Mouse (Mus musculus) neural tube, embryonic 12.5 days (tissue): ENCODE results near the gene Ccdc42. TPM values are rescaled to one million over a fixed set of nuclear protein-coding genes. Genes with fewer than 3 reads are reported as not detected.

Experiments
- ATAC-seq: fragments of 200-750 bp; cut with Nextera tagmentation; 2 replicates; pipeline ENCODE4 v1.8.0; 2017; ENCODE audit warnings: low read depth, mild to moderate bottlenecking, moderate TSS enrichment, moderate library complexity; ENCODE audit not compliant: low FRiP score
- H3K27ac ChIP-seq: fragments of 300-500 bp; sonication (generic); 2 replicates; pipeline ENCODE4 v1.5.1; 2016
- H3K27me3 ChIP-seq: fragments of 300-500 bp; sonication (generic); replicated peaks from 2 replicates; pipeline ENCODE4 v1.6.1; 2016; ENCODE audit warnings: mild to moderate bottlenecking
- H3K36me3 ChIP-seq: fragments of 300-500 bp; sonication (generic); 2 replicates; pipeline ENCODE4 v1.6.1; 2016; ENCODE audit warnings: mild to moderate bottlenecking
- H3K4me1 ChIP-seq: fragments of 300-500 bp; sonication (generic); 2 replicates; pipeline ENCODE4 v1.6.1; 2016
- H3K4me2 ChIP-seq: fragments of 300-500 bp; sonication (generic); replicated peaks from 2 replicates; pipeline ENCODE4 v1.6.1; 2016; ENCODE audit warnings: mild to moderate bottlenecking
- H3K4me3 ChIP-seq: fragments of 300-500 bp; sonication (generic); 2 replicates; pipeline ENCODE4 v1.5.1; 2016
- H3K9ac ChIP-seq: fragments of 300-500 bp; sonication (generic); 2 replicates; pipeline ENCODE4 v1.6.1; 2016; ENCODE audit warnings: mild to moderate bottlenecking
- H3K9me3 ChIP-seq: fragments of 300-500 bp; sonication (generic); 2 replicates; pipeline ENCODE4 v1.6.1; 2016; ENCODE audit warnings: mild to moderate bottlenecking
- WGBS: fragments of 180-500 bp; shearing (Covaris S2); methylation state at CpG from one replicate; pipeline ENCODE4 v1.1.7; 2016; 5-methylcytosine and 5-hydroxymethylcytosine counted together
- polyA plus RNA-seq: library from polyadenylated mRNA; unstranded; fragments of >200 nt; fragmentation: Nextera tagmentation; extraction: Ambion mirVana; gene quantifications from 2 replicates; pipeline ENCODE4 v1.2.1, GENCODE M21; 2016

Ccdc42 gene
- polyA plus RNA-seq, result 0.79 TPM in 1 of 2 replicates, not detected in the other

- Histone ChIP-seq H3K9ac (no peak within 1 kb of the TSS), H3K4me1 (no peaks in the 10 kb centered on the region), H3K36me3 (no peaks in the 10 kb centered on the region), H3K27ac (no peak within 1 kb of the TSS), H3K4me2 (no peak within 1 kb of the TSS), H3K4me3 (no peak within 1 kb of the TSS), H3K9me3 (no peaks in the 10 kb centered on the region), H3K27me3 (no peaks in the 10 kb centered on the region)
- ATAC-seq, result no peak
- WGBS, result 69% methylated on average over 5 of the region's 5 CpGs
These were observed at the start of gene Ccdc42 for GRCm38 (mm10) chr11:68586721-68587120. Ccdc42 (plus strand) TSS chr11:68587021.

GRCm38 (mm10) chr11:68539621-68540020 lies 47.2 kb upstream of the Ccdc42 start:
- WGBS, result 61% methylated on average over 5 of the region's 5 CpGs

GRCm38 (mm10) chr11:68544554-68544953 lies 42.3 kb upstream of the Ccdc42 start:
- no peak for ATAC-seq
- H3K27me3 ChIP-seq, result no peaks in the 10 kb centered on the region
- no peak overlapping the region for H3K27ac ChIP-seq
- H3K9me3 ChIP-seq, result no peaks in the 10 kb centered on the region
- no peaks in the 10 kb centered on the region for H3K4me1 ChIP-seq
- WGBS, result 9% methylated on average over 8 of the region's 8 CpGs
- H3K9ac ChIP-seq, result no peak overlapping the region
- no peak overlapping the region for H3K4me2 ChIP-seq
- no peak overlapping the region for H3K4me3 ChIP-seq
- H3K36me3 ChIP-seq, result no peaks in the 10 kb centered on the region

More at GRCm38 (mm10) chr11:68539621-68540020, 47.2 kb upstream of the Ccdc42 start:
- Histone ChIP-seq H3K9ac (no peak overlapping the region), H3K4me1 (no peaks in the 10 kb centered on the region), H3K4me2 (no peak overlapping the region), H3K4me3 (no peak overlapping the region), H3K36me3 (no peaks in the 10 kb centered on the region), H3K27ac (no peak overlapping the region), H3K9me3 (no peaks in the 10 kb centered on the region), H3K27me3 (no peaks in the 10 kb centered on the region)
- ATAC-seq, result no peak

GRCm38 (mm10) chr11:68545172-68545571 lies 41.6 kb upstream of the Ccdc42 start:
- H3K4me1 ChIP-seq, result no peaks in the 10 kb centered on the region
- WGBS, result 61% methylated on average over 7 of the region's 7 CpGs
- H3K9ac ChIP-seq, result no peak overlapping the region
- H3K9me3 ChIP-seq, result no peaks in the 10 kb centered on the region
- H3K27ac ChIP-seq, result no peak overlapping the region
- no peak overlapping the region for H3K4me2 ChIP-seq
- ATAC-seq, result no peak
- H3K36me3 ChIP-seq, result no peaks in the 10 kb centered on the region
- no peak overlapping the region for H3K4me3 ChIP-seq
- H3K27me3 ChIP-seq, result no peaks in the 10 kb centered on the region

- Histone ChIP-seq H3K4me2 (no peak overlapping the region), H3K4me1 (no peaks in the 10 kb centered on the region), H3K36me3 (no peaks in the 10 kb centered on the region), H3K27me3 (no peaks in the 10 kb centered on the region), H3K4me3 (no peak overlapping the region), H3K27ac (no peak overlapping the region), H3K9ac (no peak overlapping the region), H3K9me3 (no peaks in the 10 kb centered on the region)
- WGBS, result 76% methylated on average over 8 of the region's 8 CpGs
- ATAC-seq, result no peak
These were observed 41.1 kb upstream of the Ccdc42 start for GRCm38 (mm10) chr11:68545682-68546222.

- ATAC-seq, result no peak
- Histone ChIP-seq H3K9me3 (no peaks in the 10 kb centered on the region), H3K4me2 (no peak overlapping the region), H3K36me3 (no peaks in the 10 kb centered on the region), H3K27ac (no peak overlapping the region), H3K9ac (no peak overlapping the region), H3K27me3 (no peaks in the 10 kb centered on the region), H3K4me1 (no peaks in the 10 kb centered on the region), H3K4me3 (no peak overlapping the region)
- 78% methylated on average over 2 of the region's 2 CpGs for WGBS
These were observed 39.3 kb upstream of the Ccdc42 start for GRCm38 (mm10) chr11:68547484-68547883.

GRCm38 (mm10) chr11:68549597-68549996 lies 37.2 kb upstream of the Ccdc42 start:
- H3K27ac ChIP-seq, result no peak overlapping the region
- no peak overlapping the region for H3K9ac ChIP-seq
- no peak for ATAC-seq
- no peaks in the 10 kb centered on the region for H3K27me3 ChIP-seq
- H3K36me3 ChIP-seq, result no peaks in the 10 kb centered on the region
- no peak overlapping the region for H3K4me3 ChIP-seq
- no peaks in the 10 kb centered on the region for H3K4me1 ChIP-seq
- H3K9me3 ChIP-seq, result no peaks in the 10 kb centered on the region
- no peak overlapping the region for H3K4me2 ChIP-seq
- 42% methylated on average over 3 of the region's 3 CpGs for WGBS

GRCm38 (mm10) chr11:68550358-68550757 lies 36.5 kb upstream of the Ccdc42 start:
- no peak overlapping the region for H3K27ac ChIP-seq
- H3K36me3 ChIP-seq, result no peaks in the 10 kb centered on the region
- H3K4me2 ChIP-seq, result no peak overlapping the region
- ATAC-seq, result no peak
- no peaks in the 10 kb centered on the region for H3K4me1 ChIP-seq
- 73% methylated on average over 4 of the region's 4 CpGs for WGBS
- H3K27me3 ChIP-seq, result no peaks in the 10 kb centered on the region
- no peak overlapping the region for H3K9ac ChIP-seq
- H3K9me3 ChIP-seq, result no peaks in the 10 kb centered on the region
- H3K4me3 ChIP-seq, result no peak overlapping the region

- no peaks in the 10 kb centered on the region for H3K9me3 ChIP-seq
- H3K27ac ChIP-seq, result no peak overlapping the region
- H3K4me1 ChIP-seq, result peaks cover 5% of the 10 kb centered on the region; the same call in 1 of the 2 replicates
- H3K27me3 ChIP-seq, result peaks cover 7% of the 10 kb centered on the region
- no peak for ATAC-seq
- H3K36me3 ChIP-seq, result no peaks in the 10 kb centered on the region
- no peak overlapping the region for H3K4me2 ChIP-seq
- 45% methylated on average over 8 of the region's 8 CpGs for WGBS
- no peak overlapping the region for H3K4me3 ChIP-seq
- H3K9ac ChIP-seq, result no peak overlapping the region
These were observed 32.8 kb upstream of the Ccdc42 start for GRCm38 (mm10) chr11:68553981-68554471.

- Histone ChIP-seq H3K9me3 (no peaks in the 10 kb centered on the region), H3K27me3 (peaks cover 7% of the 10 kb centered on the region), H3K4me3 (no peak within 1 kb of the TSS), H3K4me2 (peak within 1 kb of the TSS; percentile 49), H3K27ac (no peak within 1 kb of the TSS), H3K36me3 (no peaks in the 10 kb centered on the region), H3K4me1 (peaks cover 5% of the 10 kb centered on the region; the same call in 1 of the 2 replicates), H3K9ac (no peak within 1 kb of the TSS)
- no peak for ATAC-seq
- WGBS, result 6% methylated on average over 37 of the region's 37 CpGs
These were observed 30.8 kb upstream of the Ccdc42 start, which contains the start of gene Mfsd6l for GRCm38 (mm10) chr11:68555918-68556584. Mfsd6l (plus strand) TSS chr11:68556186.

GRCm38 (mm10) chr11:68559546-68559945 lies 27.3 kb upstream of the Ccdc42 start:
- Histone ChIP-seq H3K9me3 (no peaks in the 10 kb centered on the region), H3K4me2 (no peak overlapping the region), H3K4me3 (no peak overlapping the region), H3K27ac (no peak overlapping the region), H3K4me1 (peaks cover 5% of the 10 kb centered on the region; the same call in 1 of the 2 replicates), H3K9ac (no peak overlapping the region), H3K36me3 (no peaks in the 10 kb centered on the region), H3K27me3 (peaks cover 7% of the 10 kb centered on the region)
- ATAC-seq, result no peak
- 44% methylated on average over 1 of the region's 1 CpGs for WGBS

GRCm38 (mm10) chr11:68561957-68562950 lies 24.6 kb upstream of the Ccdc42 start:
- 82% methylated on average over 11 of the region's 11 CpGs for WGBS
- H3K4me2 ChIP-seq, result no peak overlapping the region
- no peaks in the 10 kb centered on the region for H3K9me3 ChIP-seq
- H3K9ac ChIP-seq, result no peak overlapping the region
- no peaks in the 10 kb centered on the region for H3K36me3 ChIP-seq
- H3K27me3 ChIP-seq, result no peaks in the 10 kb centered on the region; the same call in none of the 2 replicates
- no peak for ATAC-seq
- H3K4me1 ChIP-seq, result peaks cover 4% of the 10 kb centered on the region; the same call in 1 of the 2 replicates
- no peak overlapping the region for H3K27ac ChIP-seq
- no peak overlapping the region for H3K4me3 ChIP-seq
